Mouse (Mus musculus) spleen, adult 2 months (tissue): ENCODE results near the gene Arid4a.

Source experiments
- CTCF ChIP-seq: fragments of 200-500 bp; IDR thresholded peaks from 2 replicates; pipeline ENCODE4 v1.5.1; 2011; ENCODE audit warnings: mild to moderate bottlenecking, inconsistent platforms; ENCODE audit not compliant: insufficient read depth, insufficient read length, insufficient replicate concordance; ENCODE audit errors: extremely low read depth
- POLR2A ChIP-seq: fragments of 200-500 bp; IDR thresholded peaks from 2 replicates; pipeline ENCODE4 v1.6.1; 2011; ENCODE audit warnings: low read depth, low read length, inconsistent platforms

GRCm38 (mm10) chr12:71137686-71138085, 121.9 kb downstream of the Arid4a start:
- TF ChIP-seq POLR2A (no peak), CTCF (no peak)
